8 mouse cellular contexts compared by ENCODE assay signal in the genomic region with DNA sequence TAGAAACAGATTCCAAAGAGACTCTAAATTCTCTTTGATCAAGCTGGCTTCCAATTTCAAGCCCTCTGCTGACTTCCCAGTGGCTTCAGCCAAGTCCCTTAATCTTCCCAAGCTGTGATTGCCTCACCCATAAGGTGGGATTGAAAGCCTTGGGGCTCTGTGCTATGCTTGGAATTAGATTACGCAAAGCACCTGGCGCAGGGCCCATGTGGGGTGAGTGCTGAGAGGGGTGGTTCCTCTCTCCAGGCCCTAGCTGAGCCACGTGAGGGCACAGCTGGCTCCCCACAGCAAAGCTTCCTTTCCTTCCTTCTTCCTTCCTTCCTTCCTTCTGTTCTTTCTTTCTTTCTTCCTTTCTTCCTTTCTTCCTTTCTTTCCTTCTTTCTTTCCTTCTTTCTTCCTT. TPM values are rescaled to one million over a fixed set of nuclear protein-coding genes. Genes with fewer than 3 reads are reported as not detected.
DNase-seq lines count a peak whose midpoint lies in the region; ATAC-seq and TF ChIP-seq lines count a peak whose summit lies in the region.
"Had no signal": no experiment of that assay in that cellular context is flagged by ENCODE, and none has a peak within 500 bp of the region (broad histone marks: within the 10 kb centered on the region; RNA-seq: fewer than 3 reads in every experiment).

No protein-coding gene starts in this region.

- TF ChIP-seq CTCF in Patski (IDR thresholded peaks at IDR 0.05): no peak

- intact Hi-C loops in heart, postnatal 36 days (cut with DNase I): loop anchor here (5.0 to 10.0 kb wide), 2 partner anchors 152 to 245 kb away; partner anchors contain the start of gene Stc2

- POLR2A ChIA-PET in Patski (lab: Charles Lee): interaction anchor here (0.7 to 2.1 kb wide), 4 partner anchors 12 to 257 kb away, joined by 3 to 7 read pairs (median 3); no protein-coding TSS in a partner anchor

- CTCF ChIA-PET in Patski (lab: Charles Lee): interaction anchor here (1.3 to 2.5 kb wide), 6 partner anchors 11 to 368 kb away, joined by 3 to 7 read pairs (median 5); no protein-coding TSS in a partner anchor

- ATAC-seq in Patski: peak; percentile 76
- no peak for ATAC-seq in monocyte, adult 5-6 weeks (replicated peaks; ENCODE audit: insufficient number of reproducible peaks, low FRiP score, low TSS enrichment, poor library complexity, severe bottlenecking)
- no peak for ATAC-seq in frontal cortex, adult (ENCODE audit: low TSS enrichment)

- H3K27me3 ChIP-seq in Patski: no peaks in the 10 kb centered on the region
- H3K27me3 ChIP-seq: neural tube, embryonic 12.5 days had no signal

- in situ Hi-C loops in Patski (cut with MboI; ENCODE audit: low pct_unique_long_range_greater_than_20kb): loop anchor here (5.0 kb wide), 3 partner anchors 115 to 370 kb away; no protein-coding TSS in a partner anchor

- DNase-seq in Patski (ENCODE audit: low read depth, low spot score): peak; percentile 71
- peak; percentile 33 to 59 for DNase-seq in adrenal gland, postnatal 4 days (ENCODE audit: low spot score in 2 of 2)
- peak; percentile 88 for DNase-seq in heart, postnatal 36 days
- DNase-seq in ovary, postnatal 10 days (ENCODE audit: low spot score): peak; percentile 48
- DNase-seq in cerebellum, adult 8-10 months: no peak

RNA-seq across cellular contexts. Expression of gene Bod1, which starts 54.4 kb away (rescaled TPM):
- 95.1 TPM for polyA plus RNA-seq in Patski (2021)
- total RNA-seq in adrenal gland, postnatal 4 days (2021): 10 to 100 TPM; 68.2 to 70.2 TPM
- total RNA-seq in heart, postnatal 36 days (2021): 100 to 1,000 TPM; 122 to 131 TPM
- total RNA-seq in monocyte, adult 5-6 weeks (2017): 10.8 to 18.3 TPM (median 12.3 TPM) in 3 replicates
